Mouse (Mus musculus) forebrain, embryonic 10.5 days (tissue): Measurements from ENCODE around the gene Wdr31. TPM values are rescaled to one million over a fixed set of nuclear protein-coding genes. Genes with fewer than 3 reads are reported as not detected.

ENCODE experiments used
- DNase-seq: peaks from one replicate; pipeline ENCODE4 v3.0.0-alpha.2; 2017; ENCODE audit warnings: low spot score; ENCODE audit errors: extremely low spot score
- H3K27ac ChIP-seq: fragments of 300-500 bp; sonication (generic); 2 replicates; pipeline ENCODE4 v1.5.1; 2016; ENCODE audit warnings: mild to moderate bottlenecking
- H3K27me3 ChIP-seq: fragments of 300-500 bp; sonication (generic); 2 replicates; pipeline ENCODE4 v1.6.1; 2016; ENCODE audit warnings: mild to moderate bottlenecking; ENCODE audit not compliant: poor library complexity, severe bottlenecking
- H3K36me3 ChIP-seq: fragments of 300-500 bp; sonication (generic); replicated peaks from 2 replicates; pipeline ENCODE4 v1.6.1; 2016; ENCODE audit warnings: mild to moderate bottlenecking, moderate library complexity
- H3K4me1 ChIP-seq: fragments of 300-500 bp; sonication (generic); 2 replicates; pipeline ENCODE4 v1.6.1; 2016
- H3K4me3 ChIP-seq: fragments of 300-500 bp; sonication (generic); 2 replicates; pipeline ENCODE4 v1.5.1; 2016; ENCODE audit warnings: mild to moderate bottlenecking, moderate library complexity
- H3K9me3 ChIP-seq: fragments of 300-500 bp; sonication (generic); 2 replicates; pipeline ENCODE4 v1.6.1; 2016; ENCODE audit warnings: mild to moderate bottlenecking, moderate library complexity
- WGBS: fragments of 180-500 bp; shearing (Covaris S2); methylation state at CpG from one replicate; pipeline ENCODE4 v1.1.7; 2016; 5-methylcytosine and 5-hydroxymethylcytosine counted together
- polyA plus RNA-seq: library from polyadenylated mRNA; unstranded; fragments of >200 nt; fragmentation: Nextera tagmentation; extraction: Ambion mirVana; gene quantifications from 2 replicates; pipeline ENCODE4 v1.2.1, GENCODE M21; 2016

Gene Wdr31
- polyA plus RNA-seq, 1 experiment from 2014 or later: 17.4 TPM

DNA sequence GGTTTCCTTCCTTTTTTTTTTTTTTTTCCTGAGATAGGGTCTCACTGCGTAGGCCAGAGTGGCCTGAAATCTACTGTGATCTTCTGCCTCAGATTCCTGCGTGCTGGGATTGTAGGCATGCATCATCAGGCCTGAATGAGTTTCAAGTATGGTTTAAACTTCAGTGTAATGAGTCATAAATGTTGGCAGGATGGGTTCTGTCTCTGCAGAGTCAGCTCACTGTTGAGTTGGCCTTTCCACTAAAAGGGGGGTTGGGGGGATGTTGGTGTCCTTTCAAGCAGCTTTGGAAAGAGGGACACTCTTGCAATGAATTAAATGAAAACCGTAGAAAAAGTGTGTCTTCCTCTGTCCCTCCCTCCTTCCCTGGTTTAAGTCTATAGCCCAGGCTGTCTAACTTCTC is 71.7 kb downstream of the Wdr31 start:
- Histone ChIP-seq H3K27me3 (no peaks in the 10 kb centered on the region), H3K36me3 (peaks cover 95% of the 10 kb centered on the region), H3K4me1 (no peaks in the 10 kb centered on the region), H3K27ac (no peak overlapping the region), H3K4me3 (no peak overlapping the region), H3K9me3 (no peaks in the 10 kb centered on the region)
- DNase-seq: no peak
- WGBS: 93% methylated on average over 3 of the region's 3 CpGs

Other genes starting within 250 kb of the Wdr31 start
- gene Zfp37, start 239.8 kb downstream of the Wdr31 start, polyA plus RNA-seq: 19.7 and 22.1 TPM in 2 replicates
- gene Slc31a2, start 208.3 kb downstream of the Wdr31 start, polyA plus RNA-seq: 8.6 and 10.1 TPM in 2 replicates
- 18.1 and 18.5 TPM in 2 replicates for gene Fkbp15, start 110.3 kb downstream of the Wdr31 start, polyA plus RNA-seq
- 54.9 and 55.1 TPM in 2 replicates for gene Slc31a1, start 110.2 kb downstream of the Wdr31 start, polyA plus RNA-seq
- gene Cdc26, start 62.3 kb downstream of the Wdr31 start, polyA plus RNA-seq: 202 and 205 TPM in 2 replicates
- gene Prpf4, start 62.1 kb downstream of the Wdr31 start, polyA plus RNA-seq: 37.8 and 38.3 TPM in 2 replicates
- gene Rnf183, start 35.6 kb downstream of the Wdr31 start, polyA plus RNA-seq: 0.17 TPM in 1 of 2 replicates, not detected in the other
- gene Bspry, start 9.2 kb upstream of the Wdr31 start, polyA plus RNA-seq: 1.1 and 1.4 TPM in 2 replicates
- 10.3 and 11.2 TPM in 2 replicates for gene Hdhd3, start 32.6 kb upstream of the Wdr31 start, polyA plus RNA-seq
- 125 and 127 TPM in 2 replicates for gene Alad, start 49.0 kb upstream of the Wdr31 start, polyA plus RNA-seq
- gene Pole3, start 54.2 kb upstream of the Wdr31 start, polyA plus RNA-seq: 145 and 147 TPM in 2 replicates
- 1.3 and 1.5 TPM in 2 replicates for gene 4933430I17Rik, start 54.5 kb upstream of the Wdr31 start, polyA plus RNA-seq
- 29.8 and 36.3 TPM in 2 replicates for gene Rgs3, start 89.0 kb upstream of the Wdr31 start, polyA plus RNA-seq